Mouse (Mus musculus) stomach, embryonic 15.5 days (tissue): ENCODE data around the gene Bach2. TPM values are rescaled to one million over a fixed set of nuclear protein-coding genes. Genes with fewer than 3 reads are reported as not detected.

Experiments
- ATAC-seq: fragments of 200-750 bp; cut with Nextera tagmentation; 2 replicates; pipeline ENCODE4 v1.8.0; 2017; ENCODE audit warnings: low read depth, moderate number of reproducible peaks, moderate TSS enrichment; ENCODE audit not compliant: insufficient read depth, low FRiP score
- H3K27ac ChIP-seq: fragments of 300-500 bp; sonication (generic); 2 replicates; pipeline ENCODE4 v1.5.1; 2015; ENCODE audit warnings: mild to moderate bottlenecking, inconsistent platforms
- H3K27me3 ChIP-seq: fragments of 300-500 bp; sonication (generic); replicated peaks from 2 replicates; pipeline ENCODE4 v1.6.1; 2015; ENCODE audit warnings: inconsistent platforms
- H3K36me3 ChIP-seq: fragments of 300-500 bp; sonication (generic); 2 replicates; pipeline ENCODE4 v1.6.1; 2015; ENCODE audit warnings: inconsistent platforms
- H3K4me1 ChIP-seq: fragments of 300-500 bp; sonication (generic); 2 replicates; pipeline ENCODE4 v1.6.1; 2015; ENCODE audit warnings: inconsistent platforms
- H3K4me2 ChIP-seq: fragments of 300-500 bp; sonication (generic); 2 replicates; pipeline ENCODE4 v1.6.1; 2015; ENCODE audit warnings: mild to moderate bottlenecking, inconsistent platforms
- H3K4me3 ChIP-seq: fragments of 300-500 bp; sonication (generic); replicated peaks from 2 replicates; pipeline ENCODE4 v1.5.1; 2015; ENCODE audit warnings: inconsistent platforms
- H3K9ac ChIP-seq: fragments of 300-500 bp; sonication (generic); 2 replicates; pipeline ENCODE4 v1.6.1; 2015; ENCODE audit warnings: inconsistent platforms
- H3K9me3 ChIP-seq: fragments of 300-500 bp; sonication (generic); 2 replicates; pipeline ENCODE4 v1.6.1; 2016; ENCODE audit warnings: inconsistent platforms
- WGBS: fragments of 180-500 bp; shearing (Covaris S2); methylation state at CpG from one replicate; pipeline ENCODE4 v1.1.7; 2015; 5-methylcytosine and 5-hydroxymethylcytosine counted together
- polyA plus RNA-seq: library from polyadenylated mRNA; unstranded; fragments of >200 nt; fragmentation: Nextera tagmentation; extraction: Ambion mirVana; gene quantifications from 2 replicates; pipeline ENCODE4 v1.2.1, GENCODE M21; 2015

Bach2 gene
- polyA plus RNA-seq, 1 experiment from 2014 or later: 5.2 TPM

DNA sequence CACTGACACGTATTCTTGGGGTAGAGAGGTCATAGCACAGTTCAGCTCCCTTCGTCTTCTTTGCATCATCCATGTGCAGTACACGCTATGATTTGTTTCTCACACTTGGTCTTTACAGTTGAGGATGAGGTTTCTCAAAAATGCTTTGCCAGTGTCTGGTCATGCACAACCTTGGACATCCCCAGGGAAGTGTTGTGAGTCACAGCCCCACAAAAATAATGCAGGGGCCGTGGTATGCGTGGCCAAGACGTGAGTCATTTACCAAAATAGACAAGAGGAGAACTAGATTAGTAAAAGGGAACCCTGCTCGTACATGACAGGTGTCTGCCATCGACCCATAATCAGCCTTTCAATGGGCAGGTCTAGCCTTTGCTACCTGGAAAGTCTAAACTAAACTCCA is 152.7 kb downstream of the Bach2 start:
- H3K9ac ChIP-seq: no peak overlapping the region
- H3K9me3 ChIP-seq: no peaks in the 10 kb centered on the region
- H3K36me3 ChIP-seq: no peaks in the 10 kb centered on the region
- no peak overlapping the region for H3K27ac ChIP-seq
- peaks cover 22% of the 10 kb centered on the region for H3K4me1 ChIP-seq
- no peak overlapping the region for H3K4me3 ChIP-seq
- 83% methylated on average over 8 of the region's 8 CpGs for WGBS
- no peak for ATAC-seq
- H3K4me2 ChIP-seq: no peak overlapping the region
- H3K27me3 ChIP-seq: no peaks in the 10 kb centered on the region

DNA sequence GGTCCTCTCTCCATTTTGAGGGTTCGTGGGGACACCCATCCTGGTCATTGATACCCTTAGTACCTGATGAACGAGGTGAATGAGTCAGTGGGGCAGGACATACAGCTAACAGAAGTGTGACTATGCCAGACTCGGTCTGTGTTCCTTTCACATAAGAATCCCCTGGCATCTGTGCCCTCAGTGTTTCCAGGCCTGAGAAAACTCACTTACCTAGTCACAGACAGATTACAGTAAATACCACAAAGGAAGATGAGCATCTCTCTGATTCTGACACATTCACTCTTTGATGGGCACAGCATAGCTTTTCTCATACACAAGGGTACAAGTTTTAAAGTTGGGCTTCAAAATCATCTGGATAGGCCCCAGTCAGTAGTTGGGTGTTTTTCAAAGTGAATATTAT is 154.6 kb downstream of the Bach2 start:
- no peak overlapping the region for H3K4me2 ChIP-seq
- peaks cover 9% of the 10 kb centered on the region; the same call in 1 of the 2 replicates for H3K4me1 ChIP-seq
- no peaks in the 10 kb centered on the region for H3K9me3 ChIP-seq
- 77% methylated on average over 3 of the region's 3 CpGs for WGBS
- H3K27me3 ChIP-seq: no peaks in the 10 kb centered on the region
- no peak overlapping the region for H3K4me3 ChIP-seq
- H3K36me3 ChIP-seq: no peaks in the 10 kb centered on the region
- no peak overlapping the region for H3K27ac ChIP-seq
- H3K9ac ChIP-seq: no peak overlapping the region
- ATAC-seq: no peak

DNA sequence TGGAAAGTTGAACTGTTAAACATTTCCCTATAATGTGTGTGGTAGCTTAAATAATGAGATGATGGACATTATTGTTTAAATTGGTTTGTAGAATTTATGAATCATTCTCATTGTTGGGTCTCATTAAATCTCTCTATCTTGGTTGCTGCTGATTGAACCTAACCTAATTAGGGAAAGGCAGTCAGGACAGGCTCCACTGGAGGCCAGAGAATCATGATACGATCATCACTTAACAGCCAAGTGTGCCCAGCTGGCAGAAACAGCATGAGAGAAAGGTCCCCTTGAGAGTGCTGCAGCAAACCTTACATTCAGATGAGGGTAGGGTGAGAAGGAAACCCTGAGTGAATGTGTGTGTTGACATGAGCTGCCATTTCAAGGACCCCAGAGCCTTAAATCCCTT is 155.3 kb downstream of the Bach2 start:
- Histone ChIP-seq H3K27ac (no peak overlapping the region), H3K4me3 (no peak overlapping the region), H3K9me3 (no peaks in the 10 kb centered on the region), H3K4me2 (no peak overlapping the region), H3K27me3 (no peaks in the 10 kb centered on the region), H3K4me1 (peaks cover 2% of the 10 kb centered on the region; the same call in 1 of the 2 replicates), H3K9ac (no peak overlapping the region), H3K36me3 (no peaks in the 10 kb centered on the region)
- 73% methylated on average over 1 of the region's 1 CpGs for WGBS
- no peak for ATAC-seq

DNA sequence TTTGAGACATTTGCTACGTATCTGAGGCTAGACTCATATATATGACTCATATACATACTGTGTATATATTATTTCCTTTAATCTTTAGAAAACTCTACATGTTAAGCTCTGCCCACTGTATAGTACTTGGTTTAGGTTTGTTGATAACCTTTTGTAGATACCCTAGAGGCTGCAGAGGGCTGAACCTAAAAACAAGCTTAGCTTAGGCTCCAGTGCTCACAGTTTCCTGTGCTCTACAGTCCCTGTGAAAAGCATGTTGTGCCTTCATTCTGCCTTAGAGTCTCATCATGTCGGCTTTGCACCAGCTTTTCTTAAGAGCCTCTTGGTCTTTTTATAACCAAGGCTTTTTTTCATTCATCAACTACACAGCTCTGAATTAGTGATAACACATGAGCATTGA is 156.2 kb downstream of the Bach2 start:
- 80% methylated on average over 2 of the region's 2 CpGs for WGBS
- Histone ChIP-seq H3K9ac (no peak overlapping the region), H3K27me3 (no peaks in the 10 kb centered on the region), H3K9me3 (no peaks in the 10 kb centered on the region), H3K36me3 (no peaks in the 10 kb centered on the region), H3K4me1 (no peaks in the 10 kb centered on the region), H3K27ac (no peak overlapping the region), H3K4me3 (no peak overlapping the region), H3K4me2 (no peak overlapping the region)
- no peak for ATAC-seq

DNA sequence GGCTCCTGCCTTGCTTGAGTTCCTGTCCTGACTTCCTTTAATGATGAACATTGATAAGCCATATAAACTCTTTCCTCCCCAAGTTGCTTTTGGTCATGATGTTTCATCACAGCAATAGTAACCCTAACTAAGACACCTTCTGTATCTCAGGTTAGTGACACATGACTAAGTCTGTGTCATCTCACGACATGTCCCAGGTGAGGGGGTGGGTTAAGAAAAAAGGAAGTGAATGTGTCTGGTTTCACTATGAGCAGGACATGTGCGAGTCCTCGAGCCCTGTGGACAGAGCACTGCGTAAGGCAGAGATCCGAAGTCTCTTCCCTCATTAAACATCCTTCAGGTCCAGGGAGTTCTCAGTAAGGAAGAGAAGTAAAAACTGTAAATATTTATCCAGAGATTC is 162.9 kb downstream of the Bach2 start:
- Histone ChIP-seq H3K9ac (no peak overlapping the region), H3K4me1 (0 out of 2 replicates have a peak, but pooled peaks cover 7% of the 10 kb centered on the region), H3K36me3 (no peaks in the 10 kb centered on the region), H3K27me3 (no peaks in the 10 kb centered on the region), H3K4me2 (no peak overlapping the region), H3K9me3 (no peaks in the 10 kb centered on the region), H3K27ac (no peak overlapping the region), H3K4me3 (no peak overlapping the region)
- 75% methylated on average over 5 of the region's 5 CpGs for WGBS
- no peak for ATAC-seq

DNA sequence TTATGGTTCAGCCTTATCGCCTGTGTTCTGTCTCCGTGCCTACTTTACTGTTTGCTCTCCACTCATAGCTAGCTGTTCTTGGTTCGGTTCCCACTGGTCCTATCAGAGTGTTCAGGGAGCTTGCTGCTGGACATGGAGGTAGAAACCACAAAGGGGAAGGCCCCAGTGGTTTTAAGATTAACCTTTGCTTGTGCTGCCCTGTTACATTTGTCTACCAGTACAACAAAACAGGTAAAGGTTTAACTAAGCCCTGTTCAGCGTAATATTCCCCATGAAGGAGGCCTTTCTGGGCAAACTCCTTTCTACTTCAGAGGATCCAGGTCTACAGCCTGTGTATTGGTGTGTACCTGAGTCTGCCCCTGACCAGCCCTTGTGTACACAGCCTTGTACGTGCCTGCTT is 164.9 kb downstream of the Bach2 start:
- no peaks in the 10 kb centered on the region for H3K27me3 ChIP-seq
- WGBS: 88% methylated on average over 5 of the region's 5 CpGs
- no peak overlapping the region for H3K4me2 ChIP-seq
- H3K4me3 ChIP-seq: no peak overlapping the region
- no peak for ATAC-seq
- H3K9ac ChIP-seq: no peak overlapping the region
- H3K27ac ChIP-seq: no peak overlapping the region
- 0 out of 2 replicates have a peak, but pooled peaks cover 7% of the 10 kb centered on the region for H3K4me1 ChIP-seq
- no peaks in the 10 kb centered on the region for H3K36me3 ChIP-seq
- no peaks in the 10 kb centered on the region for H3K9me3 ChIP-seq

DNA sequence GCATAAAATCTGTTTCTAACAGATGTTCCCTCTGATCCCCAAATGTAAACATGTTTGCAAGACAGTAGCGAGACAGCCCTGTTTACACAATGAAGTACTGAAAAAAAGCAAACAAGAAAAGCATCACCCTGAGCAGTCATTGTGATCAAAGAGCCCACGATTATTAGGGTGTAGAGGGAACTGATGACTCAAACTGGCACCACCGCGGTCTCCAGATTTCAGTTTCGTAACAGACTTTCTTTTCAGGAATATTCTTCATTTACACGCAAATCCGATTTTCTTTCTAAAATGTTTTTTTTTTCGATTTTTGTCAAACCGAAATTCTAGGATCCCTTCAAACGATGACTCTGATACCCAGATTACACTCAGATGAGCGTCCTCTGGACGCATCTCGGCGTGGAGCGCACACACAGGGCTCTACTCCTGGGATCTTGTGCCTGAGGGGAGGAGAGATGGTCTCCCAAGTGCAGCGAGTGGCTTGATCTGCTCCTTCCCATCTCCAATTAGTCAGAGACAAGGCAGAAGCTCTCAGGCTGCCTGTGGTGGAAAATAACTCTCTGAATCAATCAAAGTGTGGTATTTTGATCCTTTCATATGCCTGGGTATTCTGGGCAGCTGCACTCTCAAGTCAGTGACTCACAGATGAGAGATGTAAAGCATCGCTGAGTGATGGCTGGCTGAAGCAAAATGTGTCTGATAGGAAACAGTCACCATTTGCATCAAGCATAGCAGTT is 166.7 kb downstream of the Bach2 start:
- H3K4me3 ChIP-seq: no peak overlapping the region
- 71% methylated on average over 17 of the region's 17 CpGs for WGBS

DNA sequence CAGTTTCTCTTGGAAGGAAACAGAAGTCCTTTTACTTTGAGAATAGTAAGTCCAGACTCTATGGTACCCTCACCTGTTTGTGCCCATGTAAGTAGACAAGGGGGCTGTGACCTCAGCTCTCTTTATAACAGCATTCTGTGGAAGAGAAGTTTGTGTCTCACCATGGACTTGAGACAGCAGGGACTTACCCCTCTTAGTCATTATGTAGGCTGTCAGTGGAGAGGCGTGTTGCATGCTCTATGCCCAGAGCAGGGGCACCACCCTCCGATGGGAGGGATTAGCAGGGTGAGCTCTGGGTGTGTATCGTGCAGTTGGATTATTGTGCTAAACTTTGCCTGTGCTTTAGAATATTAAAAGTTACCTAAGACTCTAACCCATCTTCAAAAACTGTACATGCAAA is 167.4 kb downstream of the Bach2 start:
- no peak overlapping the region for H3K4me2 ChIP-seq
- H3K27me3 ChIP-seq: no peaks in the 10 kb centered on the region
- H3K27ac ChIP-seq: no peak overlapping the region
- H3K4me1 ChIP-seq: 0 out of 2 replicates have a peak, but pooled peaks cover 7% of the 10 kb centered on the region
- whole genome bisulfite sequencing: 72% methylated on average over 3 of the region's 3 CpGs
- no peaks in the 10 kb centered on the region for H3K9me3 ChIP-seq
- H3K9ac ChIP-seq: no peak overlapping the region
- ATAC-seq: no peak
- H3K36me3 ChIP-seq: no peaks in the 10 kb centered on the region
- no peak overlapping the region for H3K4me3 ChIP-seq

More for the DNA sequence above, 166.7 kb downstream of the Bach2 start:
- no peaks in the 10 kb centered on the region for H3K36me3 ChIP-seq
- no peak for ATAC-seq
- H3K4me1 ChIP-seq: 0 out of 2 replicates have a peak, but pooled peaks cover 7% of the 10 kb centered on the region
- H3K4me2 ChIP-seq: no peak overlapping the region
- no peak overlapping the region for H3K27ac ChIP-seq
- no peak overlapping the region for H3K9ac ChIP-seq
- H3K27me3 ChIP-seq: no peaks in the 10 kb centered on the region
- H3K9me3 ChIP-seq: no peaks in the 10 kb centered on the region

DNA sequence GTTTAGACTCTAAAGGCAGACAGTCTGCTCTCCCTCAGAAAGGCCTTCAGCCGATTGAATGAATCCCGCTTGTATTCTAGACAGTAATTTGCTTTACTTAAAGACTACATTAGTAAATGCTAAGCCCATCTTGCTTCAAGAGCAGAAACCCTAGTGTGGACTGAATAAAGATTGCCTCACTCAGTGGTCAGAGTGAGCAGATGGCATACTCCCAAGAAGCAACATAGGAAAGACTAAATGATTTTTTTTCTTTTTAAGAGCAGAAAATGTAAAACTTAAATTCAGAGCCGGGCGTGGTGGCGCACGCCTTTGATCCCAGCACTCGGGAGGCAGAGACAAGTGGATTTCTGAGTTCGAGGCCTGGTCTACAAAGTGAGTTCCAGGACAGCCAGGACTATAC is 169.9 kb downstream of the Bach2 start:
- H3K9ac ChIP-seq: no peak overlapping the region
- no peak overlapping the region for H3K4me3 ChIP-seq
- no peaks in the 10 kb centered on the region for H3K9me3 ChIP-seq
- H3K27me3 ChIP-seq: no peaks in the 10 kb centered on the region
- no peak overlapping the region for H3K4me2 ChIP-seq
- no peaks in the 10 kb centered on the region for H3K36me3 ChIP-seq
- 87% methylated on average over 8 of the region's 8 CpGs for WGBS
- no peak overlapping the region for H3K27ac ChIP-seq
- H3K4me1 ChIP-seq: 0 out of 2 replicates have a peak, but pooled peaks cover 7% of the 10 kb centered on the region
- no peak for ATAC-seq

DNA sequence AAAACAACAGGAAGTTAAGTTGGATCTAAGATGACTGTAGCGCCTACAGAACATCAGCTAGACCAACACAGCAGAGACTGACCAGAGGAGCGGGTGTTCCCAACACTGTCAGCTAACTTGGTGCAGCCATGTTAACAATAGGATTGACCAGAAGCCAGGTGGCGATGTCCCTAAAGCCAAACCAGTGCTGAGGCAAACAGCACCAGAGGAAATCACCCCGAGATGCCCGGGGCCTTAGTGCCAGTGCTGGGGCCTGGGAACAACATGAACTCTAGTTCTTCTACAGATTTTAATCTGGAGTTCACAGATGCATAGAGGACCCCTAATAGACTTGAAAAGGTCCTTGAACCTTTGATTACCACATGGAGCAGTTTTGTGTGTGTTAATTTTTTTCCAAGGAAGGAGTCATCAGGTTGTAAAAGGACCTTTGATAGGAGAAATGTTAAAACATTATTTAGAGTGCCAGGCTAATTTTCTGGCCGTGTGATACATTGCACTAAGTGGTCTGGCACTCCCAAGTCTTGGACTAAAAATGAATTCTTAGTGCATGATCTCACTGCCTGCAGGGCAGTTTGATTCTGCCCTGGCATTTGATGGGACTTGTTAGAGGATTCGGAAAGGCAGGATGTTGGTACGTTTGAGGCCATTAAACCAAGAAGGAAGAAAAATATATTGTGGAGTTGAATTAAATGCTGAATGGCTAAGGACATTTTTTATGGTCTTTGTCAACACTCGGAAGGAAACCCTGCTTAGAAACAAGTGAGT is 170.7 kb downstream of the Bach2 start:
- 78% methylated on average over 9 of the region's 9 CpGs for WGBS

DNA sequence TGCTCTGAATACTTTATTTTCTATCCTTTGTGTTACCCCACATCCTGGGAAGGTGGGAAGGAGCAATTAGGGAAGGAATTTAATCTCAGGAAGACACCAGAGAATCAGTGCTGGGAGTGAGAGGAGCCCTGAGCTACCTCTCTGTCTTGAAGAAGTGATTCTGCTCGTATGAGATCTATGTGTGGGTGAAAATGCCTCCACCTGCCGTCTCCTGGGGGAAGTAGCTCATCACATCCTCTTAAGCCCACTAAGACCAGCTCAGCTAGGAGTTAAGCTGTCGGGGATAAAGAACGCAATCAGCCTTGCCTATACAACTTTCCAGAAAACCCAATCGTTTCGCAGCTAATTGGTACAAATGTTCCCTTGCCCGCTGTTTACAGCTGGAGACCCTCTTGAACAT is 174.5 kb downstream of the Bach2 start:
- H3K4me1 ChIP-seq: no peaks in the 10 kb centered on the region
- WGBS: 56% methylated on average over 7 of the region's 7 CpGs
- ATAC-seq: no peak
- H3K36me3 ChIP-seq: no peaks in the 10 kb centered on the region
- no peaks in the 10 kb centered on the region for H3K9me3 ChIP-seq
- no peak overlapping the region for H3K27ac ChIP-seq
- no peak overlapping the region for H3K9ac ChIP-seq
- no peak overlapping the region for H3K4me2 ChIP-seq
- no peak overlapping the region for H3K4me3 ChIP-seq
- H3K27me3 ChIP-seq: no peaks in the 10 kb centered on the region

More for the DNA sequence above, 170.7 kb downstream of the Bach2 start:
- H3K9ac ChIP-seq: no peak overlapping the region
- no peak overlapping the region for H3K4me3 ChIP-seq
- H3K4me1 ChIP-seq: 0 out of 2 replicates have a peak, but pooled peaks cover 4% of the 10 kb centered on the region
- H3K27me3 ChIP-seq: no peaks in the 10 kb centered on the region
- no peaks in the 10 kb centered on the region for H3K36me3 ChIP-seq
- no peak overlapping the region for H3K4me2 ChIP-seq
- H3K27ac ChIP-seq: peak overlapping the region; percentile 54
- no peaks in the 10 kb centered on the region for H3K9me3 ChIP-seq
- no peak for ATAC-seq

DNA sequence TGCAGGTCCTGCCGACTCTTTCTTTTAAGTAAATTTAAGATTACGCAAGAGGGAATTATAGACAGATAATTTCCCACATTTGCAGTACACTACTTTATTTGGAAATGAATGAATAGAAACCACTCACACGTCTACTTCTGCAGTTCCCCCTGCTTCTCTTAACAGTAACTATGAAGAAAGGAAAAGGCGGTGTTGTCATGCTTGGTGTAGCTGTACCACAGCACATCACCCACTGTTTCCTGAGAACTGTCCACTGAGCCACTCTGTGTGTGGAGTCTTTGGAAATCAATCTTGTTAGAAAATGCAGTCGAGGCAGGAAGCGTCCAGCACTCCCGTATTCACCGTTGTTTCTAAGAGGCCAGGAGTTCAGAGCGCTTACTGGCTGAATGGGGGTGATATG is 174.9 kb downstream of the Bach2 start:
- H3K4me3 ChIP-seq: no peak overlapping the region
- ATAC-seq: no peak
- 66% methylated on average over 9 of the region's 9 CpGs for whole genome bisulfite sequencing

More for the DNA sequence above, 174.9 kb downstream of the Bach2 start:
- Histone ChIP-seq H3K36me3 (no peaks in the 10 kb centered on the region), H3K9me3 (no peaks in the 10 kb centered on the region), H3K9ac (no peak overlapping the region), H3K27me3 (no peaks in the 10 kb centered on the region), H3K4me1 (no peaks in the 10 kb centered on the region), H3K4me2 (no peak overlapping the region), H3K27ac (no peak overlapping the region)
